Mouse (Mus musculus) spleen, adult 2 months (tissue): ENCODE measurements around the gene Nckap5. TPM values are rescaled to one million over a fixed set of nuclear protein-coding genes. Genes with fewer than 3 reads are reported as not detected.

Experiments
- DNase-seq, 2 experiments: peaks; one replicate each; pipeline versions ENCODE4 v3.0.0 to v3.0.0-alpha.2; 2012 to 2021; ENCODE audit warnings: low spot score in 2 of 2, low read depth in 1 of 2
- H3K27ac ChIP-seq: fragments of 200-500 bp; 2 replicates; pipeline ENCODE4 v1.5.1; 2012; ENCODE audit warnings: low read length, inconsistent platforms; ENCODE audit not compliant: insufficient read depth
- H3K27me3 ChIP-seq: fragments of 200-500 bp; 2 replicates; pipeline ENCODE4 v1.6.1; 2012; ENCODE audit warnings: mild to moderate bottlenecking, moderate library complexity, low read length, inconsistent platforms; ENCODE audit not compliant: control insufficient read depth, insufficient read depth
- H3K36me3 ChIP-seq: fragments of 200-500 bp; 2 replicates; pipeline ENCODE4 v1.6.1; 2012; ENCODE audit warnings: mild to moderate bottlenecking, low read length, inconsistent platforms; ENCODE audit not compliant: control insufficient read depth, insufficient read depth
- H3K4me1 ChIP-seq: fragments of 200-500 bp; 2 replicates; pipeline ENCODE4 v1.6.1; 2011; ENCODE audit warnings: inconsistent platforms; ENCODE audit not compliant: control insufficient read depth, insufficient read depth, insufficient read length
- H3K4me3 ChIP-seq: fragments of 200-500 bp; 2 replicates; pipeline ENCODE4 v1.5.1; 2011; ENCODE audit warnings: mild to moderate bottlenecking, inconsistent platforms; ENCODE audit not compliant: insufficient read depth, insufficient read length; ENCODE audit errors: extremely low read depth
- CTCF ChIP-seq: fragments of 200-500 bp; IDR thresholded peaks from 2 replicates; pipeline ENCODE4 v1.5.1; 2011; ENCODE audit warnings: mild to moderate bottlenecking, inconsistent platforms; ENCODE audit not compliant: insufficient read depth, insufficient read length, insufficient replicate concordance; ENCODE audit errors: extremely low read depth
- POLR2A ChIP-seq: fragments of 200-500 bp; IDR thresholded peaks from 2 replicates; pipeline ENCODE4 v1.6.1; 2011; ENCODE audit warnings: low read depth, low read length, inconsistent platforms
- WGBS: fragments of 180-500 bp; shearing (Covaris S2); methylation state at CpG from one replicate; pipeline ENCODE4 v1.1.7; 2018; 5-methylcytosine and 5-hydroxymethylcytosine counted together
- polyA plus RNA-seq: library from polyadenylated mRNA; depleted of rRNA; stranded (reverse); fragments of >200 nt; gene quantifications from 2 replicates; pipeline ENCODE4 v1.2.3, GENCODE M21; 2012

Gene Nckap5
- polyA plus RNA-seq, 1 experiment: 0.26 TPM

- H3K27ac ChIP-seq: no peak overlapping the region
- WGBS: 92% methylated on average over 5 of the region's 5 CpGs
Observed at GRCm38 (mm10) chr1:126011661-126012091, 818.9 kb downstream of the Nckap5 start.

DNA sequence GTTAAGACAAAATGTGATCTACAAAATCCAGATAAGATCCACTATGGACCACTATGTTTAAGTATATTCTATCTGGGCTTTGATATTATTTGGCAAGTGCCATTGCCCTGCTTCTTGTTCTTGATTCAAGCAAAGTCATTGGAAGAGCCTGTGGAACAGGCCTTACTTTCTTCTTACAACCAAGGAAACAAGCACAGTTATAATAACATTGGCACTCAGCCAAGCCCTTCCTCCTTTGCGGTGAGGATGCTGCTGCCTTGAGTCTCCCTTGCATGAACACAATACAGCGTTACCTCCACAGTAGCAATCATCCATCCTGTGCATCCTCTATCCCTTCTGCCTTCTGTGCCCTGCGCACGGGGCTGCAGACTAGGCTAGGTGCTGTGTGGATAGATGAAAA lies 823.0 kb downstream of the Nckap5 start:
- Histone ChIP-seq H3K4me1 (no peaks in the 10 kb centered on the region), H3K36me3 (no peaks in the 10 kb centered on the region), H3K27me3 (no peaks in the 10 kb centered on the region), H3K27ac (no peak overlapping the region), H3K4me3 (no peak overlapping the region)
- TF ChIP-seq POLR2A (no peak), CTCF (no peak)
- WGBS: 71% methylated on average over 4 of the region's 4 CpGs
- DNase-seq: no peak

More at GRCm38 (mm10) chr1:126011661-126012091, 818.9 kb downstream of the Nckap5 start:
- DNase-seq: no peak
- H3K4me1 ChIP-seq: no peaks in the 10 kb centered on the region
- no peaks in the 10 kb centered on the region for H3K36me3 ChIP-seq
- TF ChIP-seq CTCF: no peak
- TF ChIP-seq POLR2A: no peak
- H3K27me3 ChIP-seq: no peaks in the 10 kb centered on the region
- no peak overlapping the region for H3K4me3 ChIP-seq

- no peaks in the 10 kb centered on the region for H3K27me3 ChIP-seq
- H3K36me3 ChIP-seq: no peaks in the 10 kb centered on the region
- no peak for TF ChIP-seq CTCF
- TF ChIP-seq POLR2A: no peak
- H3K27ac ChIP-seq: no peak overlapping the region
- 74% methylated on average over 5 of the region's 5 CpGs for WGBS
- no peak overlapping the region for H3K4me3 ChIP-seq
- no peaks in the 10 kb centered on the region for H3K4me1 ChIP-seq
- DNase-seq: no peak
Observed at GRCm38 (mm10) chr1:126005672-126006071, 824.9 kb downstream of the Nckap5 start.

- TF ChIP-seq POLR2A: no peak
- TF ChIP-seq CTCF: no peak
- Histone ChIP-seq H3K36me3 (no peaks in the 10 kb centered on the region), H3K27ac (no peak overlapping the region), H3K4me3 (no peak overlapping the region), H3K4me1 (no peaks in the 10 kb centered on the region), H3K27me3 (no peaks in the 10 kb centered on the region)
- 72% methylated on average over 3 of the region's 3 CpGs for WGBS
- DNase-seq: no peak
Observed at GRCm38 (mm10) chr1:125996540-125996939, 834.1 kb downstream of the Nckap5 start.

GRCm38 (mm10) chr1:125987803-125988202 lies 842.8 kb downstream of the Nckap5 start:
- TF ChIP-seq CTCF: no peak
- TF ChIP-seq POLR2A: no peak
- H3K4me1 ChIP-seq: no peaks in the 10 kb centered on the region
- H3K27me3 ChIP-seq: no peaks in the 10 kb centered on the region
- DNase-seq: no peak
- no peaks in the 10 kb centered on the region for H3K36me3 ChIP-seq
- H3K27ac ChIP-seq: no peak overlapping the region
- H3K4me3 ChIP-seq: no peak overlapping the region
- WGBS: 91% methylated on average over 3 of the region's 3 CpGs

- 63% methylated on average over 2 of the region's 2 CpGs for WGBS
- Histone ChIP-seq H3K4me3 (no peak overlapping the region), H3K27me3 (no peaks in the 10 kb centered on the region), H3K27ac (no peak overlapping the region), H3K4me1 (no peaks in the 10 kb centered on the region), H3K36me3 (no peaks in the 10 kb centered on the region)
- TF ChIP-seq POLR2A (no peak), CTCF (no peak)
- DNase-seq: no peak
Observed at GRCm38 (mm10) chr1:125984570-125984969, 846.0 kb downstream of the Nckap5 start.

GRCm38 (mm10) chr1:125974649-125975048 lies 856.0 kb downstream of the Nckap5 start:
- WGBS: 90% methylated on average over 3 of the region's 3 CpGs
- H3K4me3 ChIP-seq: no peak overlapping the region
- no peaks in the 10 kb centered on the region for H3K4me1 ChIP-seq
- H3K27me3 ChIP-seq: no peaks in the 10 kb centered on the region
- H3K36me3 ChIP-seq: no peaks in the 10 kb centered on the region
- DNase-seq: no peak
- no peak overlapping the region for H3K27ac ChIP-seq
- TF ChIP-seq CTCF (no peak), POLR2A (no peak)
